Mouse (Mus musculus) NIH3T3 (cell line): ENCODE measurements around the gene Git2.

Experiments used
- DNase-seq: peaks from one replicate; pipeline ENCODE4 v3.0.0-alpha.2; 2012; ENCODE audit warnings: low read depth

Git2 gene

GRCm38 (mm10) chr5:114775056-114775979 lies at the start of gene Git2:
Gene Git2 (minus strand): TSS chr5:114775517.
- peak; percentile 64 for DNase-seq

GRCm38 (mm10) chr5:114824197-114824596 lies 48.9 kb upstream of the Git2 start:
- peak; percentile 62 for DNase-seq

- DNase-seq: no peak
Measured at GRCm38 (mm10) chr5:114822796-114823688, 47.7 kb upstream of the Git2 start, which contains the start of gene 1500011B03Rik. Gene 1500011B03Rik (minus strand): TSS chr5:114823468.

- DNase-seq: no peak
Measured at GRCm38 (mm10) chr5:114818124-114818523, 42.8 kb upstream of the Git2 start.

GRCm38 (mm10) chr5:114816599-114816998 lies 41.3 kb upstream of the Git2 start:
- DNase-seq: peak; percentile 34

GRCm38 (mm10) chr5:114813525-114814181 lies 38.3 kb upstream of the Git2 start:
- DNase-seq: peak; percentile 77

- DNase-seq: no peak
Measured at GRCm38 (mm10) chr5:114809826-114810225, 34.5 kb upstream of the Git2 start.

- DNase-seq: no peak
Measured at GRCm38 (mm10) chr5:114809181-114809756, 34.0 kb upstream of the Git2 start.

- no peak for DNase-seq
Measured at GRCm38 (mm10) chr5:114808385-114808784, 33.1 kb upstream of the Git2 start.

- DNase-seq: no peak
Measured at GRCm38 (mm10) chr5:114807893-114808292, 32.6 kb upstream of the Git2 start.

GRCm38 (mm10) chr5:114807468-114807867 lies 32.2 kb upstream of the Git2 start:
- DNase-seq: peak; percentile 44

- DNase-seq: no peak
Measured at GRCm38 (mm10) chr5:114807063-114807462, 31.7 kb upstream of the Git2 start.

- DNase-seq: no peak
Measured at GRCm38 (mm10) chr5:114806636-114807035, 31.3 kb upstream of the Git2 start.

GRCm38 (mm10) chr5:114805436-114806350 lies 30.4 kb upstream of the Git2 start:
- DNase-seq: no peak

- peak; percentile 66 for DNase-seq
Measured at GRCm38 (mm10) chr5:114804958-114805357, 29.6 kb upstream of the Git2 start.

- no peak for DNase-seq
Measured at GRCm38 (mm10) chr5:114804335-114804734, 29.0 kb upstream of the Git2 start.

- DNase-seq: no peak
Measured at GRCm38 (mm10) chr5:114803231-114803630, 27.9 kb upstream of the Git2 start.

GRCm38 (mm10) chr5:114801841-114802240 lies 26.5 kb upstream of the Git2 start:
- no peak for DNase-seq

- DNase-seq: no peak
Measured at GRCm38 (mm10) chr5:114801049-114801448, 25.7 kb upstream of the Git2 start.

- no peak for DNase-seq
Measured at GRCm38 (mm10) chr5:114799848-114800247, 24.5 kb upstream of the Git2 start.

- DNase-seq: peak; percentile 69
Measured at GRCm38 (mm10) chr5:114797253-114797652, 21.9 kb upstream of the Git2 start.
